Mouse (Mus musculus): ENCODE data around the gene BC049762. TPM values are rescaled to one million over a fixed set of nuclear protein-coding genes. Genes with fewer than 3 reads are reported as not detected.

The BC049762 gene
- 0.27 and 0.55 TPM in 2 replicates for polyA plus RNA-seq (2016; fragmentation: Nextera tagmentation; extraction: Ambion mirVana)

- 9% methylated on average over 57 of the region's 57 CpGs for WGBS
- H3K4me1 ChIP-seq = peaks cover 29% of the 10 kb centered on the region
- H3K36me3 ChIP-seq (replicated peaks) = peaks cover 14% of the 10 kb centered on the region
- H3K9me3 ChIP-seq = no peaks in the 10 kb centered on the region
- peak; percentile 99 for DNase-seq (ENCODE audit: low spot score)
- H3K4me3 ChIP-seq = peak within 1 kb of the TSS; percentile 95
- no peaks in the 10 kb centered on the region for H3K27me3 ChIP-seq (replicated peaks; ENCODE audit: low read depth, poor library complexity, severe bottlenecking)
- peak within 1 kb of the TSS; percentile 99 for H3K27ac ChIP-seq (replicated peaks)
Measured at GRCm38 (mm10) chr11:51262342-51263285, at the start of gene BC049762. TSS of gene BC049762 (minus strand) at chr11:51263046.

GRCm38 (mm10) chr11:51311846-51312245, 49.0 kb upstream of the BC049762 start:
- H3K36me3 ChIP-seq (replicated peaks) = peaks cover 4% of the 10 kb centered on the region
- DNase-seq (ENCODE audit: low spot score) = no peak

GRCm38 (mm10) chr11:51308306-51308705, 45.5 kb upstream of the BC049762 start:
- Histone ChIP-seq H3K9me3 (no peaks in the 10 kb centered on the region), H3K27ac (replicated peaks) (no peak overlapping the region), H3K27me3 (replicated peaks; ENCODE audit: low read depth, poor library complexity, severe bottlenecking) (no peaks in the 10 kb centered on the region), H3K36me3 (replicated peaks) (no peaks in the 10 kb centered on the region; the same call in 1 of the 2 replicates), H3K4me1 (peaks cover 30% of the 10 kb centered on the region), H3K4me3 (no peak overlapping the region)
- WGBS = 68% methylated on average over 5 of the region's 5 CpGs
- DNase-seq (ENCODE audit: low spot score) = no peak

More at GRCm38 (mm10) chr11:51311846-51312245, 49.0 kb upstream of the BC049762 start:
- no peaks in the 10 kb centered on the region for H3K27me3 ChIP-seq (replicated peaks; ENCODE audit: low read depth, poor library complexity, severe bottlenecking)
- WGBS = 78% methylated on average over 8 of the region's 8 CpGs
- H3K4me3 ChIP-seq = no peak overlapping the region
- no peaks in the 10 kb centered on the region for H3K9me3 ChIP-seq
- H3K27ac ChIP-seq (replicated peaks) = no peak overlapping the region
- H3K4me1 ChIP-seq = peaks cover 10% of the 10 kb centered on the region; the same call in 1 of the 2 replicates

DNA sequence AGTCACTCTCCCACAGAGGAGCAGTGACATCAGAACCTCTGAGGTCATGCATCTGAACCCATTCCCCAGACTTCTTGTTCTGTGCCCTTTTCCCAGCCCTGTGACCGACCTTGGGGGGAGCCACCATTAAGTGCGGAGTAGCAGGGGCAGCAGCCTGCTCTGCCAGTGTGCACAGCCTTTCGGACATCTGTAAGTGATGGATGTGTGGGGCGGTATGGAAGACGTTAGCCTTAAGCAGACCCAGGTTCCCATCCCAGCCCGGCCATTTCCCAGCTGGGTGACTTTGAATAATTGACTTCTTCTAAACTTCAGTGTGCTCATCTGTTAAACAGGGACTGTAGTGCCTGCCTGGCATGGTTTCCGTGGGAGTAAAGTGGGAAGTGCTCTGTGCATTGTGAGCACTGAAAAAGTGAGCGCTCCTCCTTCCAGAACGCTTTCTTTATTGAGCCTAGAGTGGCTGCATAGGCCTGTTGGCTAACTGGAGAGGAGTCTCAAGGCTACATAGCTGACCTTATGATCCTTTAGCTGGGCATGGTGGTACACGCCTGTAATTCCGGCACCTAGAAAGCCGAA, 41.2 kb upstream of the BC049762 start:
- Histone ChIP-seq H3K27me3 (replicated peaks; ENCODE audit: low read depth, poor library complexity, severe bottlenecking) (no peaks in the 10 kb centered on the region), H3K36me3 (replicated peaks) (no peaks in the 10 kb centered on the region), H3K27ac (replicated peaks) (no peak overlapping the region), H3K4me1 (peaks cover 27% of the 10 kb centered on the region), H3K4me3 (no peak overlapping the region), H3K9me3 (no peaks in the 10 kb centered on the region)
- DNase-seq (ENCODE audit: low spot score) = peak; percentile 39
- WGBS = 61% methylated on average over 12 of the region's 12 CpGs

DNA sequence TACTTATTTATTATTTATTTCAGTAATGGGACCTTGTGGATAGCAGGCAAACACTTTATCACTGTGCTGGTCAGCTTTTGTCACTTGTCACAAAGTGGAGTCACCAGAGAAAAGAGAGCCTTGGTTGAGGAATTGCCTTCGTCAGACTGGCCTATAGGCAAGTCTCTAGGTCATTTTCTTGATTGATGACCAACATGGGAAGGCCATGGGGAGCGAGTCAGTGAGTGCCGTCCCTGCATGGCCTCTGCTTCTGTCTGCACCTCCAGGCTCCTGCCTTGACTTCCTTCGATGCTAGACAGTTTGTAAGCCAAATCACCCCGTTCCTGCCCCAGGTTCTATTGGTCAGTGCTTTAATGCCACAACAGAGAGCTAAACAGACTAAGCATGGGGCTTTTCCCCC, 39.5 kb upstream of the BC049762 start:
- no peaks in the 10 kb centered on the region; the same call in 1 of the 2 replicates for H3K36me3 ChIP-seq (replicated peaks)
- no peak overlapping the region for H3K4me3 ChIP-seq
- H3K27ac ChIP-seq (replicated peaks) = no peak overlapping the region
- H3K4me1 ChIP-seq = peaks cover 24% of the 10 kb centered on the region
- no peaks in the 10 kb centered on the region for H3K27me3 ChIP-seq (replicated peaks; ENCODE audit: low read depth, poor library complexity, severe bottlenecking)
- no peak for DNase-seq (ENCODE audit: low spot score)
- 94% methylated on average over 5 of the region's 5 CpGs for WGBS
- no peaks in the 10 kb centered on the region for H3K9me3 ChIP-seq

- Histone ChIP-seq H3K4me3 (no peak overlapping the region), H3K27me3 (replicated peaks; ENCODE audit: low read depth, poor library complexity, severe bottlenecking) (no peaks in the 10 kb centered on the region), H3K4me1 (peaks cover 6% of the 10 kb centered on the region), H3K9me3 (no peaks in the 10 kb centered on the region; the same call in 1 of the 2 replicates), H3K36me3 (replicated peaks) (peaks cover 19% of the 10 kb centered on the region), H3K27ac (replicated peaks) (no peak overlapping the region)
- no peak for DNase-seq (ENCODE audit: low spot score)
- 86% methylated on average over 4 of the region's 4 CpGs for WGBS
Measured at GRCm38 (mm10) chr11:51298691-51299090, 35.8 kb upstream of the BC049762 start.

DNA sequence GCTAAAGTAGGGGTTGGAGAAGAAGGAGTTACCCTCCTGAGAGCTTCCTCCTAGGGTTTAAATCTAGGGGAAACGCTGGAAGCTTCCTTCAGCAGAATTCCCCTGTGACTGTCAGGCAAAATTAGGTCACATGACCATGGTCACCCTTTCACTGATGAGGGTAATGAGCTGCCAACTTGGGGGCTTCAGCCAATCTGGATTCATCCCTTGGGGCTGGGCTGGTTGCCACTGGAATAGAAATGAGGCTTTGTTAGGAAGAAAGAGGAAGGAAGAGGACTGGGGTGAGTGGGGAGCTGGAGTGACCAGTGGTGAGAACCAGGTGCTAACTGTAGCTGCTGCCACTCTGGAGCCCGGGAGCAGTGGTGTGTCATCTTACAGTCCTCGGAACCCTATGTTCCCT, 32.9 kb upstream of the BC049762 start:
- Histone ChIP-seq H3K27me3 (replicated peaks; ENCODE audit: low read depth, poor library complexity, severe bottlenecking) (peaks cover 10% of the 10 kb centered on the region), H3K9me3 (no peaks in the 10 kb centered on the region; the same call in 1 of the 2 replicates), H3K4me1 (peaks cover 20% of the 10 kb centered on the region), H3K27ac (replicated peaks) (no peak overlapping the region), H3K4me3 (no peak overlapping the region), H3K36me3 (replicated peaks) (peaks cover 19% of the 10 kb centered on the region)
- WGBS = 86% methylated on average over 3 of the region's 3 CpGs
- DNase-seq (ENCODE audit: low spot score) = no peak

- WGBS = 85% methylated on average over 2 of the region's 2 CpGs
- DNase-seq (ENCODE audit: low spot score) = no peak
- Histone ChIP-seq H3K36me3 (replicated peaks) (peaks cover 19% of the 10 kb centered on the region), H3K9me3 (no peaks in the 10 kb centered on the region; the same call in 1 of the 2 replicates), H3K4me1 (peaks cover 32% of the 10 kb centered on the region), H3K27me3 (replicated peaks; ENCODE audit: low read depth, poor library complexity, severe bottlenecking) (peaks cover 10% of the 10 kb centered on the region), H3K4me3 (no peak overlapping the region), H3K27ac (replicated peaks) (no peak overlapping the region)
Measured at GRCm38 (mm10) chr11:51293956-51294530, 31.2 kb upstream of the BC049762 start.

GRCm38 (mm10) chr11:51290066-51290955, 27.5 kb upstream of the BC049762 start:
- Histone ChIP-seq H3K4me3 (peak overlapping the region; percentile 72), H3K36me3 (replicated peaks) (peaks cover 10% of the 10 kb centered on the region), H3K9me3 (no peaks in the 10 kb centered on the region), H3K27ac (replicated peaks) (peak overlapping the region; percentile 87), H3K4me1 (peaks cover 35% of the 10 kb centered on the region), H3K27me3 (replicated peaks; ENCODE audit: low read depth, poor library complexity, severe bottlenecking) (peaks cover 10% of the 10 kb centered on the region)
- DNase-seq (ENCODE audit: low spot score) = peak; percentile 85
- 1% methylated on average over 74 of the region's 74 CpGs for WGBS

DNA sequence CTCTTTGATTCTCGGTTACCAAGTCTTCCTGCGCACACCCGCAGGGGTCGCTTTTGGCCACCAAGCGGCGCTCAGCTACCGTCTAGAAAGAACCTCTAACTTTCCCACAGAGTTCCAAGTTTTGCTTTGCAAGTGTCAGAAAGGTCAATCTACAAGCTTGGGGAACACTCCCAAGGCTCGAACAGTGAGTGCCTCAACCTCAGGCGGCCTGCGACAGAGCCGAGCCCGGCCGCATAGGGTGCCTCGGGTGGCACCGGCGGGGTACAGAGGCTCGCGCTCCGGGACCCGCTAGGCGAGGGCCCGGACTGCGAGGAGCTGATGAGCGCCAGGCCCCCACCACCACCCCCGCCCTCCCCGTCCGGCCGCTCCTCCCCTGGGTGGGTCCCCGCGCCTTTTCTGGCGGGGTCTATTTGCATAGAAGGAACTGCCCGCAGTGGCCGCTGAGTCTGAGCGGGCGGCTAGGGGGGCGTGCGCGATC, 26.8 kb upstream of the BC049762 start, which contains the start of gene Col23a1:
TSS of gene Col23a1 (plus strand) at position 357 of the 478 bp plus-strand sequence.
- peak within 1 kb of the TSS; percentile 87 for H3K27ac ChIP-seq (replicated peaks)
- H3K9me3 ChIP-seq = no peaks in the 10 kb centered on the region
- under 1% methylated on average over 38 of the region's 38 CpGs for WGBS
- H3K36me3 ChIP-seq (replicated peaks) = peaks cover 10% of the 10 kb centered on the region
- H3K4me3 ChIP-seq = peak within 1 kb of the TSS; percentile 72
- H3K4me1 ChIP-seq = peaks cover 35% of the 10 kb centered on the region
- peak; percentile 90 for DNase-seq (ENCODE audit: low spot score)
- H3K27me3 ChIP-seq (replicated peaks; ENCODE audit: low read depth, poor library complexity, severe bottlenecking) = peaks cover 10% of the 10 kb centered on the region

- H3K27ac ChIP-seq (replicated peaks) = no peak overlapping the region
- H3K4me3 ChIP-seq = no peak overlapping the region
- H3K27me3 ChIP-seq (replicated peaks; ENCODE audit: low read depth, poor library complexity, severe bottlenecking) = no peaks in the 10 kb centered on the region
- WGBS = 93% methylated on average over 1 of the region's 1 CpGs
- peaks cover 93% of the 10 kb centered on the region for H3K36me3 ChIP-seq (replicated peaks)
- DNase-seq (ENCODE audit: low spot score) = no peak
- H3K9me3 ChIP-seq = no peaks in the 10 kb centered on the region
- H3K4me1 ChIP-seq = no peaks in the 10 kb centered on the region
Measured at GRCm38 (mm10) chr11:51274418-51274817, 11.6 kb upstream of the BC049762 start.
